Mouse (Mus musculus) thymus, postnatal 25 days (tissue): ENCODE measurements at regions not wholly inside any gene's neighbourhood (a gene's known extent, or its start where the extent isn't known, plus 50 kb on each side); places are given as distances from the start of the nearest gene placed in this dataset.

Experiments
- DNase-seq: peaks from one replicate; pipeline ENCODE4 v3.0.0; 2022

DNA sequence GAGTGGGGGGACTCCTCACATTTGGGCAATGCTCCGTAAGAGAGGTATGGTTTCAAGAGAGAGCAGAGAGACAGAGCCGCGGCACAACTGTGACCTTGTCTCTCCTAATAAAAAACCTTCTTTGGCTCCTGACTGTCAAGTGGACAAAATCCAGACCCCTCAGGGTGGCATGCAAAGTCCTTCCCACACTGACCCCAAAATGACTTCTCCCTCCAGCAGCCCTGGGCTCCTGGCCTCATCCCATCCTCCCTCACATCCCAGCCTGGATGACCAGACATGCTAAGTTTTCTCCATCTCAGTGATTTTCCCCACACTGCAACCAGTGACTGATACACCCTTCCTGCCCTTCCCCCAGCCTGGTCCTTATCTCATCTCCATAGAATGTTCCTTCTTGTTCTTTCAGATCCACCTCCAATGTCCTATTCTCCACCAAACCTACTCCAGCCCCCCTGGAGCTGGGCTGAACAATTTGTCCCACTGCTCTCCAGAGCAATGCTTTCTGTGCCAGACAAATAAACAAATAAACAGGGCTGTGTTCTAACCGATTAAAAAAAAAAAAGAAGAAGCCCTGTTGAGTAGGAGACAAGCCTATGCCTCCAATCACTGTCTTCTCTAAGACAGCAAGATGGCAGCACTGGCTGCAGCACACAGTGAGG lies 75.7 kb upstream of the Zmiz1 start:
- DNase-seq, result no peak

DNA sequence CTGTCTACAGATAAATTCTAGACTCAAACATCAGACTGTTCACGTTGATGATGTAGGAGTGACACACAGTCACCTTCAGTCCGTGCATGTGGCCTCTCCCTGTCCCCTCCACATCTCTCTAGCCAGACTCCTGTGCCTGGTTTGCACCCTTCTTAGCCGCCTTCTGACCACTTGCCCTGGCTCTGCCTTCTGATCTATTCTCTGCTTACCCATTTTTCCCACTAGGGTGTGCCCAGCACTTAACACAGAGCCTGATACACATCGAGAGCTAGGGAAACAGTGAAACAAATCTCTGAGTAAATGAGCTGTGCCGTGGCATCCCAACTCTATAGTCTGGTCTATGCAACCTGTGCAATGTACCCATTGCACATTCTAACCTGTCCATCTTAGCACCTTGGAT lies 73.3 kb upstream of the Zmiz1 start:
- DNase-seq, result no peak

DNA sequence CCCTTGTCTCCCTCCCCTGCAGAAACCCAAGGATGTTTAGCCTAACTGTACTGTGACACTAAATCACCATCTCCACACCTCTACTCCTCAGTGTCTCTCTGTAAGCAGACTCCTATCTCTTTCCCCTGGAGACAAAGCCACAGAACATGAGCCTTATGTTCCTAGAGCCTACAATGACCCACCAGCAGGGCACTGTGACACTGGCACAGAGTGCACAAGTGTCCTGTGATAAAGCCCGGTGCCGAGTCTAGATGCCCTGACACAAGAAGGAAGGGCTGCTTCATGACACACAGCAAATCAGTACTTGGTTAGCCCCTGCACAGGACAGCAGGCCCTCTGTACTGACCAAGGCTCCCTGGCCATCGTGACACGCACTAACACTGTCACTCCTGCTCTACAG lies 71.2 kb upstream of the Zmiz1 start:
- DNase-seq, result no peak

DNA sequence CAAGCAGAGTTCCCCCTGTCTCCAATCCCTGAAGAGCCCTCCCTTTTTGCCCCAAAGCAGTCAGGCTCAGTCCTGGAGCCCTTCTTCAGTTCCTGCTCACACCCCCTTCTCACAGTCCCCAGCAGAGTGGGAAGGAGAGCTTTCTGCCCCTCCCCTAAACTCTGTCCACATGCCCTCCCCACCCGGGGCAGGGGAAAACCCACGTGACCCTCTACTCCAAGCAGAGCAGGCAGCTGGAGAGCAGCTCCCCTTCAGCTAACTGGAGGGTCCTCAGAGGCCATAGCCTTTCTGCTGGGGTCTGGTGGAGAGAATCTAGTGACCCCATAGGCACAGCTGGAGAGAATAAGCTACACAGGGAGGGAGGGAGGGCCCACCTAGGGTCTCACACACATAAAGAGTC lies 69.7 kb upstream of the Zmiz1 start:
- no peak for DNase-seq

DNA sequence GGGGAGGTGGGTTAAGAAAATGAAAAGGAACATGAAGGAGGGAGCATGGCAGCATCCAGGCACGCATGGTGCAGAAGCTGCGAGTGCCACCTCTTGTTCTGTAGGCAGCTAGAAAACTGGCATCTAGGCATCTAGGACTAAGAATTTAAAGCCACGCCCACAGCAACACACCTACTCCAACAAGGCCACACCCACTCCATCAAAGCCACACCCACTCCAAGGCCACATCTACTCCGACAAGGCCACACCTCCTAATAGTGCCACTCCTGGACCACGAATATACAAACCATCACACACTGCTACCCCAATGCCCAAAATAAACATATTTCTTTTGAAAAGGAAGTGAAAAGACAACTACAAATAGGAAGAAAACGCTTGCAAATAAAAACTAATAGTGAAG lies 66.6 kb upstream of the Zmiz1 start:
- DNase-seq, result no peak

DNA sequence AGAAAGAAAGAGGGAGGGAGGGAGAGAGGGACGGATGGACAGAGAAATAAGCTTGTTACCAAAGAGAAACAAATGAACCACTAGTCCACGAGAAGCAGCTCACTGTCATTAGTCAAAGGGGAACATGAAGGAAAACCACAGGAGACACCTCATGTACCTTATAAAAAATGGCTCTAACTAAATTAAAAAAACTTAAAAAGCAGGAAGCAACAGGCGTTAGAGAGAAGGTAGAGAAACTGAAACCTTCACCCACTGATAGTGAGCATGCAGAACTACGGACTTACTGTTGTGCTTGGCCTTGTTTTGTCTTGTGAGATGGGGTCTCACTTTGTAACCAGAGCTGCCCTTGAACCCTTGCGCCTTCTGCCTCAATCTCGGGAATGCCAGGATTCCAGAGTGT lies 66.0 kb upstream of the Zmiz1 start:
- no peak for DNase-seq

DNA sequence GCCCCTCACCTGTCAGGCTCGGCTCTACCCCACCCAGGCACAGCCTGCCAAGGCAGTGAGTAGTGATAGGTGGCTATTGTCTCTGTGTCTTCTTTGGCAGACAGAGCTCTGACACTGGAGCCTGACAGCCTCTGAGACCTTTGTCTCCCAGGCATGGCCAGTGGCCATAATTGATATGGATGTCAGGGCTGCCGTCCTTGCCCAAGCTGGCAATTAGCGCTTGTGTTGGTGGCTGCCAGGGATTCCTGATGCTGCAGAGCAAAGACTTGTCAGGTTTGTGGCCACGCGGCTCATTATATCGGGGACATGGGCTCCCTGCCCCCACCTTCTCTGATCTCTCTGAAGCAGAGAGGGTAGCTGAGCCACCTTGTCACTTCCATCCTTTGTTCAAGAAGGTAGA lies 64.1 kb upstream of the Zmiz1 start:
- DNase-seq, result no peak

DNA sequence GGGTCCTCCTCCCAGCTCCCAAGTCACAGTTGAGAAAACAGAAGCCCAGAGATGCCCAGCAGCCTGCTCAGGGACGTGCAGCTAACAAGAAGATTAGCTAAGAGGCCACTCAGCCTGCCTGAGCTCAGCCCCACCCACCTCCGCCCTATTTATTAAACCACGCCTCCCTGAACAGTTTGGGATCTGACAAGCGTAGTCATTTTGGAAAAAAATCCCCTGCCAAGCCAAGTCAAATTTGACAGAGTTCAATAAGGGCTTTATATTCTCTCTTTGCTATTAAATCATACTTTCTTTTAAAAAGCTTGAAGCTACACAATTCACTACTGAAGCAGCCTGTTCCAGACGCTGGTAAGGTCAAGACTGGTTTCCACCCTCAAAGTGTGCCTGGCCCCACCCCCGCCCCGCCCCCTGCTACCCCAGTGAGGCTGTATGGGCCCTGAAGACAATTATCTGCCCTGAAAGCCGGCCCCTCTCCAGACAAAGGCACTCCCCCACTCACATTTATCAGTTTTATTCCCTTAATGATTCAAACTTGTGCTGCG lies 61.9 kb upstream of the Zmiz1 start:
- DNase-seq, result no peak

DNA sequence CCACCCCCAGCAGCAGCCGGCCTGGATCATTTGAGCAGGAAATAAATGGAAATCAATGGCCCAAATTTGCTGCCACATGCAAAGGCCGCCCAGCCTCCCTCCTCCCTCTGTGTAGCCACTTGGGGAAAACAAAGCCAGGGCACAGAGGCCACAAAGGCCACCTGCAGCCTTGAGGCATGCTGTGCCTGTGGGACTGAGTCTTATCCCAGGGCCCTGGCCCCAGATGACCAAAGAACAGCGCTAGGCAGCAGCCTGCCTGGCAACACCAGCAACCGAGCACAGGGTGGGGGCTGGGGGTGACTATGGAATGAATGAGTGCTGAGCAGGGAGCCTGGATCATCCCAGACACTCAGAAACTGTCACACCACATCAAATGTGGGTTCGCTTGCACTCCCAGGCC lies 61.2 kb upstream of the Zmiz1 start:
- no peak for DNase-seq

DNA sequence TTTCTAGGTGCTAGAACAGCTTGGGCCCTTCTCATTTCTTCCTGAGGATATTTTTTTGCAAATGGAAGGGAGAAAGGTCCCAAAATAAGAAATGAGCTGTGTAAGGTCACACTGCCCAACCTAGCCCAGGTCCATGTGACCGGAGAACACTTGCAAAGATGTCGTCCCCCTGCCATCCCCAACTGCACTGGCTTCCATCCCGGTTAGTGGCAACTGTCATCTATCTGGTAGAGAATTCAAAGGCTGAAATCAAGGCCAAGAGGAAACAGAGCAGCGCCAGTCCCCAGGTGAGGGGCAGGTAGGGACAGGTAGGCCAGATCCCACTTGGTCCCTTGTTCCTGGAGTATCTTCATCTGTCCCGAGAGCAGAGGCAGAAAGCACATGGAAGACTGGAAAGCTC lies 60.2 kb upstream of the Zmiz1 start:
- no peak for DNase-seq

DNA sequence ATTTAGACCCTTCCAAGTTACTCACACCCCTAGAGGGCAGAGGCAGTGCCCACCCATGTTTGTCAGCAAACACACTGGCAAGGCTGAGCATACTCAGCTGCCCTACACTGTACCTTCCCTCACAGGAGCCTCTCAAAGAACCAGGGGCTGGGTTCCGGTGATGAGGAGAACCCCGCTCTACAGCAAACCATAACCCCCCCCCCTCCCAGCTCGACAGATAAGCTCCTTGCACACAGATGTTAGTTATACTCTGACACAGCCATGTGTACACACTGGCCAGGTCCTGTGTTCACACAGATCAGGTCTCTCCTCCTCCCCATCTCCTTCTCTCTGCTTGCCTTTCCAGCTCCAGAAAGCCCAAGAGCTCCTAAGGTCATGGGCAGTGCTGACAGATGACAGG lies 59.7 kb upstream of the Zmiz1 start:
- no peak for DNase-seq

DNA sequence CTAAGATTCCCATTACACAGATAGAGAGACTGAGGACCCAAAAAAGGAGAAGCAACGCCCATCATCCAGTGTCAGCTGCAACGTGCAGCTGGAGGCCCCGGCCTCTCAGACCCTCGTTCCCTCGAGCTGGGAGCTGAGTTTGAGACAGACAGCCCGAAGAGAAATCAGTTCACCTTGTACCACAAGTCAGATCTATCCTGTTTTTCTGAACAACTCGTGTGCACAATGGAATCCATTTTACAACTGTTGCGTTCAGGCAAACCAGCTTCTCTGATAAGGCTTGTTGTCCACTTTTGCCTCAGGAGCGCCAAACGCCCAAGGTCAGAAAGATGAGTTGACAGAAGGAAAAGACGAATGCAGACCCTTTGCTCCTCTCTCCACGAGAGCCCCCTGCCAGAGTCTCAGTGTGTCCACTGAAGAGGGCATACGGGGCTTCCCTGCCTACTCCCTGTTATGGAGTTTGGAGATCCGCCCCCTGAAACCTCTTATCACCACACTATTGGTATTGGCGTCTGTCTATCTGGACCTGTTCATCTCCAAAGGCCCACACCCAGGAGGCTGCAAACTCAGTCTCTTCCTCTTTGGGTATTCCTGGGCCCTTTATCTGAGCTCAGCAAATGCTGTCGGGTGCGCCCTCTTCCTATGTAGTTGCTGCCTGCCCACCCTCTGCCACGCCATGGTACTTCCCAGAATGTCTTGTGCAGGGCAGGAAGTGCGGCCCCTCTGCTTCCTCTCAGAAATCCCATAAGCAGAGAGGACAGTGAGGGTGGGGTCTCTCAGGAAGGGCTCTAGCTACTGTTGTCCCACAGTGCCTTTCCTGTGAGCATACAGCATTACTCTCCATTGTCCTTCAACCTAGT lies 57.7 kb upstream of the Zmiz1 start:
- no peak for DNase-seq

DNA sequence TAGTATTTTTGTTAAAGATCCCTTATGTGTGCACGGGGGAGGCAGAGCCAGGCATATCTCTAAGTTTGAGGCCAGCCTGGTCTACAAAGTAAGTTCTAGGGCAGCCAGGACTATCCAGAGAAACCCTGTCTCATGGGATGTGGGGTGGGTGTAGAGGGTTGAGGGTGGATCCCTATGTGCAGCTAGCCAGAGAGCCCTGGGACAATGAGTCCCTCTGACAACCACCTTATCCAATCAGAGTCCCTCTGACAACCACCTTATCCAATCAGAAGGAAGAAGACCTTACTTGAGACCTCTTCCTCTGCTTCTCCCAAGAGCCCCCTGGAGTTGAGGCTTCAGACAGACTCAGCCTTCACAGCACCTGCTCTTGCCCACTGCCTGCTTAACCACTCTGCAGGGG lies 56.6 kb upstream of the Zmiz1 start:
- DNase-seq, result no peak

DNA sequence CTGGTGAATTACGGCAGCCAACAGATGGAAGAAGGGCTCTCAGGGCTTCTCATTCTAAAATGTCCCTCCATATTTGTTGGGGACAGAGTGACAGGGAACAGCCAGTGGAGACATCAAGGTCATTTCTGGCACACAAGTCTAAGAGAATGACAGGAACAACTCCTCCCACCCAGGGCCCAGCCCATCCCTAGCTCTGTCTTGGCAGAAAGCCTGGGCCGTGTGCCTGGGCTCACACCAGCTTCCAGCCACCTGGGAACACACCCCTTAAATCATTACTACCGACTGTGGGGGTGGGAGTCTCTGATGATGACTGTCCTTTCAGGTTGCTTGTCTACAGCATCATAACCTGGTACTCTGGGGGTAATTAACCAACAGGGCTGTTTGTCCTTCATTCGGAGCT lies 53.8 kb upstream of the Zmiz1 start:
- no peak for DNase-seq

DNA sequence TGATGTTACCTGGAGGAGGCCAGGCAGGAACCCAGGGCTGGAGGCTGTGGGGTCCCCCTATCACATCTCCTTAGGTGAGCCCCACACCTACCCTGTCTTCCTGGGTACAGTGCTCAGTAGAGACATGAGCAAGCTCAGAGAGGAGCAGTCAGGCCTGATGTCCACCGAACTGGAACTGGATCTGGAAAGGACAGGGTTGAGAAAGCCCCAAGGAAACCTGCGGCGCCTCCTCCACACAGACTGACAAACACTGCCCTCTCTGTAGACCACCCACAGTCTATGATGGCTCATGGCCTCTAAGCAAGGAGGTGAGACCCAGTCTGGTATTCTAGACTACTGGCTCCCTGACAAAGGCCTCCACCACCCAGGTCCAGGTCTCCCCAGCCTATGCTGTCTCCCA lies 52.9 kb upstream of the Zmiz1 start:
- DNase-seq, result no peak

DNA sequence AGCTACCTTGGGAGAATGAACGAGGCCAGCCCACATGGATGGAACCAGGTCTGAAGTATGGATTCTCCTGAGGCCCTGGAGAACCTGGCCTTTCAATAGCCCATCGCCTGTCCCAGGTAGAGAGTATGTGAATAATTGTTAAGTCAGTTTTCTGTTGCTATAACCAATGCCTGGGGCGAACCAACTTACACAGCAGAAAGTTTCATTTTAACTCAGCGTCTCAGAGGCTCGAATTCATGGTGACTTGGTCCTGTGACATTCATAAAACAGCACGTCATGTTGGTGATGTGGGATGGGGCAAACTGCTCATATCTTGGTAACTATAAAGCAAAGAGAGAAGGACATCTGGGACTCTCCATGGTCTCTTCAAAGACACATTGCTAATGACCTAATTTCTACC lies 52.4 kb upstream of the Zmiz1 start:
- no peak for DNase-seq

DNA sequence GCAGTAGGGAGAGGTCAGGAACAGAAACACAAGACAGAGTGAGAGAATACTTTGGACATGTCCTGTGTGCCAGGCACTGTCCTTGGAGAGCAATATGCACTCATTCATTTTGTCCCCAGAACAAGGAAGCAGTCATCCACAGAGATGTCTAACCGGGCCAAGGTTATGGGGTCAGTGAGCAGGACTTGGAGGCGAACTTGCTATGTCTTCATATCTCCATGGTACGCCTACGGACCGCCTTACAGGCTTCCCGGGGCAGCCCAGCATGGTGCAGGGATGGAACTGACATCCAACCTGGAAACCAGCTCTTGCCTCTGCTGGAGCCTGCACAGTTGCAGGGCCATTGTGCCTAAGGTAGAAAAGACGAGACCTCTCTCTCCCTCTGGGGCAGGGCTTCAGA lies 51.9 kb upstream of the Zmiz1 start:
- no peak for DNase-seq
